Mouse (Mus musculus): ENCODE results near the gene Dph5. TPM values are rescaled to one million over a fixed set of nuclear protein-coding genes. Genes with fewer than 3 reads are reported as not detected.
"Not testable (repeated sequence)": the region's sequence is repeated elsewhere in the genome, so short reads cannot be mapped to it uniquely, and the experiment has no call there.

Gene Dph5
- polyA plus RNA-seq, 1 experiment from 2014 or later = 19.9 TPM

- WGBS = 75% methylated on average over 10 of the region's 10 CpGs
- no peaks in the 10 kb centered on the region for H3K36me3 ChIP-seq (ENCODE audit: control insufficient read depth, insufficient read depth, low read length)
- no peaks in the 10 kb centered on the region for H3K4me1 ChIP-seq (ENCODE audit: control insufficient read depth, insufficient read depth, low read length)
- ATAC-seq (ENCODE audit: low read depth) (no peak), DNase-seq (ENCODE audit: low spot score) (no peak)
- H3K9me3 ChIP-seq (ENCODE audit: control insufficient read depth, low read length) = no peaks in the 10 kb centered on the region
- no peak overlapping the region for H3K4me2 ChIP-seq (ENCODE audit: low read depth, low read length)
- no peaks in the 10 kb centered on the region for H3K27me3 ChIP-seq (replicated peaks; ENCODE audit: control insufficient read depth, insufficient read depth, low read length)
- no peak overlapping the region for H3K9ac ChIP-seq (ENCODE audit: low read depth, low read length)
- no peak overlapping the region for H3K27ac ChIP-seq (replicated peaks; ENCODE audit: low read depth, low read length)
- no peak overlapping the region for H3K4me3 ChIP-seq (ENCODE audit: low read depth, low read length)
Observed at GRCm38 (mm10) chr3:115855576-115855975, 32.1 kb upstream of the Dph5 start.

GRCm38 (mm10) chr3:115856484-115857022 is 31.1 kb upstream of the Dph5 start:
- Histone ChIP-seq H3K4me1 (ENCODE audit: control insufficient read depth, insufficient read depth, low read length) (no peaks in the 10 kb centered on the region), H3K9ac (ENCODE audit: low read depth, low read length) (no peak overlapping the region), H3K27me3 (replicated peaks; ENCODE audit: control insufficient read depth, insufficient read depth, low read length) (no peaks in the 10 kb centered on the region), H3K27ac (replicated peaks; ENCODE audit: low read depth, low read length) (no peak overlapping the region), H3K36me3 (ENCODE audit: control insufficient read depth, insufficient read depth, low read length) (no peaks in the 10 kb centered on the region), H3K4me3 (ENCODE audit: low read depth, low read length) (no peak overlapping the region), H3K9me3 (ENCODE audit: control insufficient read depth, low read length) (no peaks in the 10 kb centered on the region), H3K4me2 (ENCODE audit: low read depth, low read length) (no peak overlapping the region)
- DNase-seq (ENCODE audit: low spot score) (no peak), ATAC-seq (ENCODE audit: low read depth) (no peak)
- WGBS = 29% methylated on average over 8 of the region's 8 CpGs

GRCm38 (mm10) chr3:115857436-115857835 is 30.2 kb upstream of the Dph5 start:
- Histone ChIP-seq H3K9ac (ENCODE audit: low read depth, low read length) (no peak overlapping the region), H3K4me3 (ENCODE audit: low read depth, low read length) (no peak overlapping the region), H3K36me3 (ENCODE audit: control insufficient read depth, insufficient read depth, low read length) (no peaks in the 10 kb centered on the region), H3K4me1 (ENCODE audit: control insufficient read depth, insufficient read depth, low read length) (no peaks in the 10 kb centered on the region), H3K27ac (replicated peaks; ENCODE audit: low read depth, low read length) (no peak overlapping the region), H3K27me3 (replicated peaks; ENCODE audit: control insufficient read depth, insufficient read depth, low read length) (no peaks in the 10 kb centered on the region), H3K9me3 (ENCODE audit: control insufficient read depth, low read length) (no peaks in the 10 kb centered on the region), H3K4me2 (ENCODE audit: low read depth, low read length) (no peak overlapping the region)
- WGBS = 76% methylated on average over 10 of the region's 10 CpGs
- DNase-seq (ENCODE audit: low spot score) (no peak), ATAC-seq (ENCODE audit: low read depth) (no peak)

DNA sequence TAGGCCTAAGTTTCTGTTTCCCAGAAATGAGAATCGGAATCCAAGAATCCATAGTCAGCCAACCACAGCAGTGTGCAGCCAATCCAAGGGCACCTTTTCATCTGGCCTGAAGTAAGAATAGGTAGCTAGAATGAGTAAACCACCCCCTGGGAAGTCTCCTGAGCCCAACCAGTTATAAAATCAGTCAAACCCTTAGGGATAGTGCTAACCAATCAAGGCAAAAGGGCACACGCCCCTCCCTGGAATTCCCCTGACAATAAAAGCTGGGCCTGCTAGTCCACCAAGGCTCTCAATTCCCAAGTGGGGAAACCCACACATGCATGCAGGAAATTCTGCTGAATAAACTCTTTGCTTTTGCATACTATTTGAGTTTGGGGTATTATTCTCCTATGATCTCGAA is 28.8 kb upstream of the Dph5 start:
- H3K36me3 ChIP-seq (ENCODE audit: control insufficient read depth, insufficient read depth, low read length) = no peaks in the 10 kb centered on the region
- no peak overlapping the region for H3K27ac ChIP-seq (replicated peaks; ENCODE audit: low read depth, low read length)
- 93% methylated on average over 3 of the region's 3 CpGs for WGBS
- H3K27me3 ChIP-seq (replicated peaks; ENCODE audit: control insufficient read depth, insufficient read depth, low read length) = no peaks in the 10 kb centered on the region
- no peaks in the 10 kb centered on the region for H3K4me1 ChIP-seq (ENCODE audit: control insufficient read depth, insufficient read depth, low read length)
- no peak overlapping the region for H3K4me2 ChIP-seq (ENCODE audit: low read depth, low read length)
- H3K9ac ChIP-seq (ENCODE audit: low read depth, low read length) = no peak overlapping the region
- no peak for ATAC-seq (ENCODE audit: low read depth)
- no peak overlapping the region for H3K4me3 ChIP-seq (ENCODE audit: low read depth, low read length)
- no peaks in the 10 kb centered on the region for H3K9me3 ChIP-seq (ENCODE audit: control insufficient read depth, low read length)
- DNase-seq (ENCODE audit: low spot score) = no peak

- not testable (repeated sequence) for H3K9ac ChIP-seq (ENCODE audit: low read depth, low read length); H3K4me3 ChIP-seq (ENCODE audit: low read depth, low read length); H3K36me3 ChIP-seq (ENCODE audit: control insufficient read depth, insufficient read depth, low read length); H3K4me2 ChIP-seq (ENCODE audit: low read depth, low read length); H3K27me3 ChIP-seq (replicated peaks; ENCODE audit: control insufficient read depth, insufficient read depth, low read length); H3K27ac ChIP-seq (replicated peaks; ENCODE audit: low read depth, low read length); ATAC-seq (ENCODE audit: low read depth); H3K9me3 ChIP-seq (ENCODE audit: control insufficient read depth, low read length); DNase-seq (ENCODE audit: low spot score); H3K4me1 ChIP-seq (ENCODE audit: control insufficient read depth, insufficient read depth, low read length)
- 57% methylated on average over 1 of the region's 1 CpGs for WGBS
Observed at GRCm38 (mm10) chr3:115860780-115861179, 26.9 kb upstream of the Dph5 start.

- Histone ChIP-seq H3K4me3 (ENCODE audit: low read depth, low read length) (no peak overlapping the region), H3K9ac (ENCODE audit: low read depth, low read length) (no peak overlapping the region), H3K36me3 (ENCODE audit: control insufficient read depth, insufficient read depth, low read length) (no peaks in the 10 kb centered on the region), H3K4me2 (ENCODE audit: low read depth, low read length) (no peak overlapping the region), H3K9me3 (ENCODE audit: control insufficient read depth, low read length) (no peaks in the 10 kb centered on the region), H3K27ac (replicated peaks; ENCODE audit: low read depth, low read length) (no peak overlapping the region), H3K4me1 (ENCODE audit: control insufficient read depth, insufficient read depth, low read length) (no peaks in the 10 kb centered on the region), H3K27me3 (replicated peaks; ENCODE audit: control insufficient read depth, insufficient read depth, low read length) (no peaks in the 10 kb centered on the region)
- no peak for DNase-seq (ENCODE audit: low spot score)
- WGBS = 69% methylated on average over 4 of the region's 4 CpGs
- no peak for ATAC-seq (ENCODE audit: low read depth)
Observed at GRCm38 (mm10) chr3:115863487-115863886, 24.1 kb upstream of the Dph5 start.

- H3K4me3 ChIP-seq (ENCODE audit: low read depth, low read length) = no peak overlapping the region
- no peak overlapping the region for H3K27ac ChIP-seq (replicated peaks; ENCODE audit: low read depth, low read length)
- DNase-seq (ENCODE audit: low spot score) (peak; percentile 39), ATAC-seq (ENCODE audit: low read depth) (no peak)
- WGBS = 55% methylated on average over 4 of the region's 4 CpGs
- no peaks in the 10 kb centered on the region for H3K27me3 ChIP-seq (replicated peaks; ENCODE audit: control insufficient read depth, insufficient read depth, low read length)
- no peaks in the 10 kb centered on the region for H3K9me3 ChIP-seq (ENCODE audit: control insufficient read depth, low read length)
- no peaks in the 10 kb centered on the region for H3K4me1 ChIP-seq (ENCODE audit: control insufficient read depth, insufficient read depth, low read length)
- no peak overlapping the region for H3K9ac ChIP-seq (ENCODE audit: low read depth, low read length)
- no peak overlapping the region for H3K4me2 ChIP-seq (ENCODE audit: low read depth, low read length)
- H3K36me3 ChIP-seq (ENCODE audit: control insufficient read depth, insufficient read depth, low read length) = no peaks in the 10 kb centered on the region
Observed at GRCm38 (mm10) chr3:115867150-115867549, 20.5 kb upstream of the Dph5 start.

DNA sequence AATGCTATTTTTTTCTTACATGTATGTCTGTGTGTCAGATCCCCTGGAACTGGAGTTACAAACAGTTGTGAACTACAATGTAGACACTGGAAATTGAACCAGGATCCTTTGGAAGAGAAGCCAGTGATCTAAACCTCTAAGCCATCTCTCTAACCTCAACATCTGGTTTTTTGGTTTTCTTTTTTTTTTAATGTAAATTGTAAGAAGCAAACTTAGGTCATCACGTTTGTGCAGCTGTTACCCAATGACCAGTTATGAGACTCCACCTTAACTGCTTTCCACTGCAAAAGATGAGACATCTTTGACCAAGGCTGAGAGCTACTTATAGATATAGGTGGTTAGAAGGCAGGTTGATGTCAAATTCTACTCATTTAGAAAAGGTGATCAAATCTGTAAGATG is 19.7 kb upstream of the Dph5 start:
- H3K9me3 ChIP-seq (ENCODE audit: control insufficient read depth, low read length) = no peaks in the 10 kb centered on the region
- no peak overlapping the region for H3K27ac ChIP-seq (replicated peaks; ENCODE audit: low read depth, low read length)
- WGBS = 53% methylated on average over 1 of the region's 1 CpGs
- no peak overlapping the region for H3K4me3 ChIP-seq (ENCODE audit: low read depth, low read length)
- no peak for ATAC-seq (ENCODE audit: low read depth)
- H3K9ac ChIP-seq (ENCODE audit: low read depth, low read length) = no peak overlapping the region
- no peaks in the 10 kb centered on the region for H3K36me3 ChIP-seq (ENCODE audit: control insufficient read depth, insufficient read depth, low read length)
- no peaks in the 10 kb centered on the region for H3K27me3 ChIP-seq (replicated peaks; ENCODE audit: control insufficient read depth, insufficient read depth, low read length)
- H3K4me1 ChIP-seq (ENCODE audit: control insufficient read depth, insufficient read depth, low read length) = no peaks in the 10 kb centered on the region
- no peak overlapping the region for H3K4me2 ChIP-seq (ENCODE audit: low read depth, low read length)
- DNase-seq (ENCODE audit: low spot score) = no peak

- H3K27ac ChIP-seq (replicated peaks; ENCODE audit: low read depth, low read length) = no peak overlapping the region
- no peaks in the 10 kb centered on the region for H3K36me3 ChIP-seq (ENCODE audit: control insufficient read depth, insufficient read depth, low read length)
- no peak overlapping the region for H3K4me3 ChIP-seq (ENCODE audit: low read depth, low read length)
- no peaks in the 10 kb centered on the region for H3K4me1 ChIP-seq (ENCODE audit: control insufficient read depth, insufficient read depth, low read length)
- 72% methylated on average over 2 of the region's 2 CpGs for WGBS
- DNase-seq (ENCODE audit: low spot score) (no peak), ATAC-seq (ENCODE audit: low read depth) (no peak)
- H3K9me3 ChIP-seq (ENCODE audit: control insufficient read depth, low read length) = no peaks in the 10 kb centered on the region
- H3K4me2 ChIP-seq (ENCODE audit: low read depth, low read length) = no peak overlapping the region
- no peak overlapping the region for H3K9ac ChIP-seq (ENCODE audit: low read depth, low read length)
- H3K27me3 ChIP-seq (replicated peaks; ENCODE audit: control insufficient read depth, insufficient read depth, low read length) = no peaks in the 10 kb centered on the region
Observed at GRCm38 (mm10) chr3:115869360-115869759, 18.3 kb upstream of the Dph5 start.

Data from embryonic facial prominence, embryonic 14.5 days (tissue).